Mouse (Mus musculus): ENCODE data around the gene Cox7a2. TPM values are rescaled to one million over a fixed set of nuclear protein-coding genes. Genes with fewer than 3 reads are reported as not detected.

The Cox7a2 gene
- polyA plus RNA-seq (2012; rRNA removed) = 455 and 459 TPM in 2 replicates

DNA sequence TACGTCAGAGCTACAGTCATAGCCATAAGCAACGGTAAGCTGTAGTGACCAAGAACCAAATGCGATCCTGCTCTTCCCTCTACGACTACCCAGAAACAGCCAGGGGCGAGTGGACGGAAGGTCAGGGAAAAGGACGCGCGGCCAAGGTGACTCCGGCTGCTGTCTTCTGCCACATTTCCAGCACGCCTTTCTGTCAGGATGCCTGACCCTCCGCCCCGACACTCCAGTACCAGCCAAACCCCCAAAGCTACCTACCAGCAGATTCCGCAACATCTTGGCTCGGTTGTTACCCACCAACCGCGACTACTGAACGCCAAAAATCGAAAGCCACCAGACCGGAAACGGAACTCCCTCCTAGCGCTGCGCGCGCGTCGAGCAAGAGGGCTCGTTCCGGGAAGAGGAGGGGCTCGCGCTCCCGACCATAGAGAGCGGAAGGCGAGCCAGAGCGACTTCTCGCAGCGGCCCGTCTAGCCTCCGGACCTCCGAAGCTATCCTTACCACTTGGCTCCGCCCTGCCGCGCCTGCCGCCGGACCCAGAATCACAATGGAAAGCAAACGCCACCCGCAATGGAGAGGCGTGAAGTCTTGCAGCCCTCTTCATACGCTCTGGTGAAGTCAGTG, at the start of gene Cox7a2:
Cox7a2 (minus strand) TSS at position 494 of the 621 bp plus-strand sequence.

DNA sequence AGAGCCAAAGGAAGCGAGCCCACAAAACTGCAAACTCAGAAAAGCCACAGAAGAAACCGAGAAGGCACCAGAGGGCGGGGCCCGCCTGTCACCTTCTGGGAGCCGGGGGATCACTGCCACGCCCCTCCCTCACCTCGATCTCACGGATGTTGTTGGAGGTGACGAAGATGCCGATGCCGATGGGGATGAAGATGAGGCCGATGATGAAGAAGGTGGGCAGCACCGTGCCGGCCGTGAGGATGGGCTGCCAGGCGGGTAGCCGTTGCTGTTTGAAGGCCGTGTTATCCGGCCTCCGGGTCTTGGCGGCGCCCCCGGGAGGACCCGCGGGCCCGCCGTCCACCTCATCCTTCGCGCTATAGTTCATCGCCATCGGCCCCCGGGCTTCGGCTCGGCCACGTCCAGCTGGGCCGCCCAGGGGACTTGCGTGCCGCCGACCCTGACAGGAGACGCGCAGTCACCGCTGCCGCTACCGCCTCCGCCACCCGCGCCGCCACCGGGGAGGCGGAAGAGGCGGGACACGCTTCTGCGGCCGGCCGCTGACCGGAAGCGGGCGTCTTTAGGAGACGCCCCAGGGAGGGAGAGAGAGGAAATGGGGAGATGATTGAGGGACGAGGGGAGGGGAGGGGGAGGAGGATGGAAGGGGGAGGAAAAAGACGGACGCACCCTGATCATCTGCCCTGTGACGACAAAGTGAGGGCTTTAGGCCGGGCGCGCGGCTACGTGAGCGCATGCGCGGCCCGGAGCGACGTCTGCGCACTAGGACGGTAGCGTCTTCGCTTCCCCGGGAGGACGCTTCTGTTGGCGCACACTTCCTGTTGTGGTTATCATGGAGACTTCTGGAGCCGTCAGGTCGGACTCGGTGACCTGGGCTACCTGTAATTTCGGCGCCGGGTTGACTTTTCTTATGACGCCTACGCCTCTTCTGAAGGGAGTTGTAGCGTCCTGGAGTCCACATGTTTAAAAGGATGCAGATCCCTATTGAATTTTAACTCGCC, 33.5 kb upstream of the Cox7a2 start, which contains the start of gene Tmem30a:
Tmem30a (minus strand) TSS at position 667 of the 995 bp plus-strand sequence.

DNA sequence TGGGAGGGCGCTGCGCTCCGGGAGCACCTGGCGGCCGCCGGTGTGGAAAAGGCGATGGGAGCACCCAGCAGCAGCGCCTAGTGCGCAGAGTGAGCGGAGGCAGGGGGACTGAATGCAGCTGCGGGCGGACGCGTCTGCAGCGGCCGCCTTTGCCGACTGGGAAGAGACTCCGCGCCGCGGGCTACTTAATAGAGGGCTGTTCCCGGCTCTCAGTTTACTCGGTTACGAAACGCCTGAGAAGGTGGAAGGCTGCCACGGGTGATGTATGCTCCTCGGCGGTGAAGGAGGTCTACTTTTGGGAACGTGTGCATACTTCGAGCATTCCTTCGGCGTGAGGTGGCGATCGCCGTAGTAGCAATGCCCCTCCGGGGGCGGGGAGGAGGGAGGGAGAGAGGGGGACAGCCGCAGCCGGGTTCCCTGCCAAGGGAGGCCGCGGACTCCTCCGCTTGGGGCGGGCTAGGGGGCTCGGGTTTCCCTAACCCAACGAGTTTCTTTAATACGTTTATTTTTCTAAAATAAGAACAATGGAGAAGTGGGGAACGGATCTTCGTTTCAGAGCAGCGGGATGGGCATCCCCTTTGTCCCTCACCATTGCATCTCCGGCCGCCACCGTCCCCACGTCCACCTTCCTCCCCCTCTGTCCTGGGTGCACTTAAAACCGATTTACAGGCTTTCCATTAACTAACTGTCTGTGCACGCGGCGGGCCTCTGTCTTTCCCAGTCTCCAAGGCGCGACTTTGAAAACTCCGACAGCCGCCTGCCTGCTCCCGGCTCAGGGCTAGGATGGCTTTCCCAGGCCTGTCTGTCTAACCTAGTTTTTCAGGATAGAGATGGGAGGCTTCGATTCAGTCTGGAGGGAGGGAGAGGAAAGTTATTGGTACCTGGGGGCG, 41.0 kb downstream of the Cox7a2 start, which contains the start of gene Col12a1:
Col12a1 (minus strand) TSS at position 351 of the 890 bp plus-strand sequence.

Other genes starting within 250 kb of the Cox7a2 start
- 34.9 and 102 TPM in 2 replicates for gene Col12a1, start 41.0 kb downstream of the Cox7a2 start, polyA plus RNA-seq (2012; rRNA removed)
- gene Tmem30a, start 33.6 kb upstream of the Cox7a2 start, polyA plus RNA-seq (2012; rRNA removed) = 42.5 and 42.9 TPM in 2 replicates